Mouse (Mus musculus): ENCODE measurements around the gene Pithd1. TPM values are rescaled to one million over a fixed set of nuclear protein-coding genes. Genes with fewer than 3 reads are reported as not detected.

The Pithd1 gene
- total RNA-seq (2023), result 27.2 TPM

DNA sequence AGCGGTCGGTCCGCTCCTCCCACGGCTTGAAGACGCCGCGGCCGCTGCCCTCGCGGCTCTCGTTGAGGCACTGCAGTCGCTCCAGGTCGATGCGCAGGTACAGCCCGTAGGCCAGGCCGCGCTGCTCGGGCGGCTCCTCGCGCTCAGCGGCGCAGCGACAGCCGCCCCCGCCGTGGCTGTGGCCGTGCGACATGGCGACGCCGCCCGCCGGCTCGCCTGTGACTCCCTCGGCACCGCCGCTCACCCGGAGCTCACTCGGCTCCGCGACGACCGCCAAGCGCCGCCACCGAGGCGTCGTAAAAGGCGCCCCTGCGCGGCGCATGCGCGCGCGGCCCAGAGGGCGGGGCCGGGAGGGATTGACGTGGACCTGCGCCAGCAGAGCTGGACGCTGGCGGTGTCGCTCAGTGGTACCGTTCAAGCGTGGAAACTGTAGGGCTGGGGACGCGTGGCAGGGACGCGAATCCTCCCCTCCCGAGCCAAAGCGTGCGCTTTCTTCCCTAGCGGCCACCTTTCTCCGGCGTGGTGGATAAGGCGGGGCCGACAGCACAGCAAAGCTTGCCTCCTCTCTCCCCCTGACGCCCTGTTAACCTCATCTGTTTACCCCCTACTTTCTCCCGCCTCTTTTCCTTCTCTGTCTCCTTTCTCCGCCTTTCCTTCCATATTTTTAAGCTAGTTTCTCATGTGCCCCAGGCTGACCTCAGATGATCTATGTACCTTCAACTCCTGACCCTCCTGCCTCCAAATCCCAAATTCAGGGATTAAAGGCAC, at the start of gene Pithd1:
Pithd1 (minus strand) TSS at position 322 of the 768 bp plus-strand sequence.

GRCm38 (mm10) chr4:136021549-136022047, 34.5 kb upstream of the Pithd1 start, which contains the start of gene Eloa:
Gene Eloa, minus strand, starts transcription at chr4:136021763.

GRCm38 (mm10) chr4:135972556-135972906, 14.5 kb downstream of the Pithd1 start, which contains the start of gene Lypla2:
Gene Lypla2, minus strand, starts transcription at chr4:135972626.

DNA sequence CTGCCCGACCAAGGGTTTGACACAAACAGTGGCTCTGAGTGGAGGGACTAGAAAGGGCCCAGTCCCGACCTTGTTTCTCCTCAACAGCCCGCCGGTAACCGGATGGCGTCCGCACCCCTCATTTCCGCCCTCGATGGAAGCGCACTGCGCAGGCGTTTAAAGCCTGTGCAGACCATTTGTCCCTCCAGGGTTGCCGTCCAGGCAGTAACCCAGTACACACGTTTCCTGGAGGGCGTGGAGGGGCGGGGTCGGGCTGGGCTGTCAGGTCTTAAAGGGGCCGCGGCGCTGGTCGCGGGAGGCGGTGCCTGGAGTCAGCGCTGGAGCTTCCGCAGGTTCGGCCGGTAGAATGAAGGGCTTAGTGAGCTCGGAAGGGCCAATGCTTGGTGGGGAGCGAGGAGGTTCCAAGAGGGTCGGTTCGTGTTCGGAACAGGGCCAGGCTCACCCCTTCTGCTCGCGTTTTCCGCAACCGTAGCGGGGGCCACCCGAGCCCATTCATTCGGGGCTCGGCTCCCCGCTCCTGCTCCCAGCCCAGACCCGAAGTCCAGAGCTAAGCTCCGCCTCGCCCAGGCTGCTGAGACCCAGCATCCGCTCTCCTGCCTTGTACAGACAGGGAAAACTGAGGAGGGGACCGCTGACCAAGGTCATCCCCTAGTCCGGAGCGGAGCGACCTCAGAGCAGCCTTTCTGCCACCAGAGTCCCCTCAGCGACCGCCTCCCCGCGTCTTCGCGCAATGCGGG, 23.4 kb downstream of the Pithd1 start, which contains the start of gene Gale:
Gale (plus strand) TSS at position 271 of the 737 bp plus-strand sequence.

GRCm38 (mm10) chr4:135946278-135946658, 40.8 kb downstream of the Pithd1 start, which contains the start of gene Hmgcl:
Gene Hmgcl, plus strand, starts transcription at chr4:135946448.

Other genes starting within 250 kb of the Pithd1 start
- not detected for gene Myom3, start 227.5 kb downstream of the Pithd1 start, total RNA-seq (2023)
- 163 TPM for gene Srsf10, start 131.5 kb downstream of the Pithd1 start, total RNA-seq (2023)
- 85.2 TPM for gene Pnrc2, start 113.4 kb downstream of the Pithd1 start, total RNA-seq (2023)
- gene Cnr2, start 91.9 kb downstream of the Pithd1 start, total RNA-seq (2023), result 20.3 TPM
- 49.2 TPM for gene Fuca1, start 66.5 kb downstream of the Pithd1 start, total RNA-seq (2023)
- gene Hmgcl, start 40.8 kb downstream of the Pithd1 start, total RNA-seq (2023), result 27.3 TPM
- gene Gale, start 23.5 kb downstream of the Pithd1 start, total RNA-seq (2023), result 6.7 TPM
- gene Lypla2, start 14.6 kb downstream of the Pithd1 start, total RNA-seq (2023), result 95.1 TPM
- gene Eloa, start 34.5 kb upstream of the Pithd1 start, total RNA-seq (2023), result 36.0 TPM
- gene Rpl11, start 66.2 kb upstream of the Pithd1 start, total RNA-seq (2023), result 1,200 TPM
- gene Id3, start 156.2 kb upstream of the Pithd1 start, total RNA-seq (2023), result 18.5 TPM
- gene E2f2, start 185.1 kb upstream of the Pithd1 start, total RNA-seq (2023), result 11.7 TPM
- gene Asap3, start 219.1 kb upstream of the Pithd1 start, total RNA-seq (2023), result 0.35 TPM

Data from CD4-positive naive resting alpha-beta T cell, adult 76 days (primary cell).